Mouse (Mus musculus): ENCODE measurements at regions not wholly inside any gene's neighbourhood (a gene's known extent, or its start where the extent isn't known, plus 50 kb on each side); places are given as distances from the start of the nearest gene placed in this dataset.

- DNase-seq (ENCODE audit: low spot score in 2 of 2): no peak
These were observed 134.3 kb upstream of the Lpp start for GRCm38 (mm10) chr16:24258991-24259390.

DNA sequence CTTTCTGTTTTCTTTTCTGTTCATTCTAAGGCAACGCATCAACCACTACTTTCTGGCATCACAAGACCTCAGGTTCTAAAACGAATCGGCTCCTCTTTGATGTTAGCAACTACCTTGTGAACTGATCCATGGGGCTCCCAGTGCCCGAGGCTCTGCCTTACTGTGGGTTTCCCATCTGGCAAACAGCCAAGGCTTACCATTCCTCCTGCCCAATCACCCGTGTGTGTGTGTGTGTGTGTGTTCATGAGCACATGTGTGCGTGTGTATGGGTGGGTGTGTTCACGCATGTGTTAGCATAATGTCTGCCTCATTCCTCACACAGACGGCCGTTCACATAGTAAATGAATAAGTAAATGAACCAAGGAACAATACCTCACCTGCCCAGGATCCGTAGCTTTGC, 138.3 kb upstream of the Lpp start:
- DNase-seq (ENCODE audit: low spot score in 2 of 2): no peak

GRCm38 (mm10) chr16:24254590-24254989, 138.7 kb upstream of the Lpp start:
- no peak for DNase-seq (ENCODE audit: low spot score in 2 of 2)

DNA sequence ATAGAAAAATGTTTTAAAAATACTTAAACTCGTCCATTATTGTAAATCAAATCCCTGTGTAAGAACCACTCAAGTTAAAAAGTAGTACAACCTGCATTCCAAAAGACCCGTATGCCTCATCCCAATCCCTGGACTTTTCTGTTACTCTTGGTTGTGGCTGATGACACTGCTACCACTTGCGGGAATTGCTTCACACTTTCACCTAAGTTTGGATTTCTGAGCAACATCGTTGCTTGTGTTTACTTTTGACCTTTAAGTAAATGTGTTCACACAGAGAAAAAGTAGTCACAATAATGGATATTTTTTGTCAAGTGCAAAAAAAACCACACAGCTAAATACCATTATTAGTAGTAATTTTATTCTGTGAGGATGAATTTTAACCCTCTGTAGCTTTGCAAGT, 139.2 kb upstream of the Lpp start:
- DNase-seq (ENCODE audit: low spot score in 2 of 2): no peak

DNA sequence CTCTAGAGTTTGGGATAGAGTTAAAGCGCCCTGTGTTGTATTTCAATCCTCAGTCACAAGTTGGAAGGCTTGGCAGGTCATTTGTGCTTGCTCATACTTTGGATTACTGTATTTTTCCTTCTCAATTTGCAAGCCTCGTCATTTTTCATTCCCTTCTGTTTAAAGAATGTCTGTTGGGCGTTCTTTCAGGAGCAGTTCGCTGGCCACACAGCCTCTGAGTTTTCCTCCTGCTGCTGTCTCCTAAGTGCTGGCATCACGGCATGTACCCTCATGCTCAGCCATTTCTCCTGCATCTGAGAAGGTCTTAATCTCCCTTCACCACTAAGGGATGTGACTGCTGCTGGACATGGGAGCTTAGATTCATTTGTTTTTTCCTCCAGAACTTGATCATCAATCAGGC, 146.0 kb upstream of the Lpp start:
- DNase-seq (ENCODE audit: low spot score in 2 of 2): no peak

GRCm38 (mm10) chr16:24238075-24238555, 155.2 kb upstream of the Lpp start:
- DNase-seq (ENCODE audit: low spot score in 2 of 2): no peak

DNA sequence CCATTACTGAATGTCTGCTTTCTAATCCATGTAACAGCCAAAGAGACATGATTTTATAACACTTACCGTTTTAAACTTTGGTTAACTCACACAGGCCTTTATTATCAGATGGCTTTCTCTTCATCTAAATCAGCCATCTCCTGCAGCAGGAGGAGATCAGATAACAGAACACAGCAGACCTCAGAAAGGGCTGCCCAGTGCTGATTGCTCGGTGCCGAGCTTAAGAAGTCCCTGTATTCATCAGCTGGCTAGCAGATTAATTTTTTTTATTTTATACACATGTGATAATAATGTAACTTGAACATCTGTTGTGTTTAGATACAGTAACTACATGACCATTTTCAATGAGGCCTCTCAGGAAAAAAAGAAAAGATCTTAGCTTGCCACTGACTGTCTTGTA, 155.9 kb upstream of the Lpp start:
- DNase-seq (ENCODE audit: low spot score in 2 of 2): no peak

DNA sequence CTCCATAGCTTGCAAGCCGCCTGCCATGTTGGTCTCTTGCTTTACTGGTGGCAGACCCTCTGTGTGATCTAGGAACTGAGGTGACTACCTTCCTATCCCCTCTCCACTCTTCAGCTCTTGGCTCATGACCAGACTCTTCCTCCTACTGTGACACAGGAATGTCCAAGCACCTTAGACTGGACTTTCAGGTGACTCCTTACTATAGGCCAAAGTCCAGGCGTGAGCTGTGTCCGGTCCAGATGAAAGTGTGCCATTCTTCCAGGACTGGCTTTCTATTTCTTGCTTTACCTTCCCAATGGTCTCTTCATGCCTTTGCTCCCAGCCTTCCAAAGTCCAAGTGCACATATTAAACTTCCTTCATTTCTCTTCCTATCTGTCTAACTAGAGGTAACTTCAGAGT, 156.3 kb upstream of the Lpp start:
- no peak for DNase-seq (ENCODE audit: low spot score in 2 of 2)

GRCm38 (mm10) chr16:24236511-24236910, 156.8 kb upstream of the Lpp start:
- DNase-seq (ENCODE audit: low spot score in 2 of 2): no peak

- no peak for DNase-seq (ENCODE audit: low spot score in 2 of 2)
These were observed 158.5 kb upstream of the Lpp start for GRCm38 (mm10) chr16:24234795-24235194.

GRCm38 (mm10) chr16:24232001-24232530, 161.2 kb upstream of the Lpp start:
- no peak for DNase-seq (ENCODE audit: low spot score in 2 of 2)

DNA sequence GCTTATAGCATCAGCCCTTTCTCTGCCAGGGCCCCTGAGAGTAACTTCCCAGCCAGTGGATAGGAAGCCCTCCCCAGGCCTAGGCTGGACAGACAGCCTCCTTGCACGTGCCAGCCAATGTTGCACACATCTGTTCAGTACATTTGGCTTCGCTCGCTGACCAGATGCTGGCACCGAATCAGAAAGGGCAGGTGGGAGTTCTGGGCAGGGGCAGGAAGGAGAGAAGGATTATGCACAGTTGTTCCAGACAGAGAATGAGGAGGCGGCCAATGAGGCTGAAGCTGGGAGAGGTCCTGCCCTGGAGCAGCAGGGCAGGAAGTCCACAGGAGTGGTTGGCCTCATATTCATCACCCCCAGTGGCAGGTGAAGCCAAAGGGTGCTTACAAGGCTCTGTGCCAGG, 161.8 kb upstream of the Lpp start:
- DNase-seq (ENCODE audit: low spot score in 2 of 2): no peak

GRCm38 (mm10) chr16:24229002-24229607, 164.2 kb upstream of the Lpp start:
- no peak for DNase-seq (ENCODE audit: low spot score in 2 of 2)

GRCm38 (mm10) chr16:24225897-24226296, 167.4 kb upstream of the Lpp start:
- no peak for DNase-seq (ENCODE audit: low spot score in 2 of 2)

- no peak for DNase-seq (ENCODE audit: low spot score in 2 of 2)
These were observed 168.2 kb upstream of the Lpp start for GRCm38 (mm10) chr16:24225090-24225489.

DNA sequence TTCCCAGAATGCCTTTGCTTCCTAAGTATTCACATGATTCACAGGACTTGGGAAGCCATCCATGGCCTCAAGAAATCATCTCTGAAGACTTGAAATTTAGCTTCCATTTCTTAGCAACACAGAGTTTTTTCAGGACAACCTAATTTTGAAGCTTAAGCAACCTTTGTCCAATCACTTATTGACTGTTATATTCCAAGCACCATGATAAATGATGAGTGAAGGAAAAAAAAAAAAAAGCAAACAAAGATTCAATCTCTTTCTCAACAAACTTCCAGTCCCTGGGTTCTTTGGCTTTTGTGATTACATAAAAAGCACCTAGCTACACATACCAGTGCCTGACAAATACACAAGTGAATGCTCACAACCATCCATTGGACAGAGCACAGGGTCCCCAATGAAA, 169.4 kb upstream of the Lpp start:
- no peak for DNase-seq (ENCODE audit: low spot score in 2 of 2)

- no peak for DNase-seq (ENCODE audit: low spot score in 2 of 2)
These were observed 169.8 kb upstream of the Lpp start for GRCm38 (mm10) chr16:24223527-24223880.

DNA sequence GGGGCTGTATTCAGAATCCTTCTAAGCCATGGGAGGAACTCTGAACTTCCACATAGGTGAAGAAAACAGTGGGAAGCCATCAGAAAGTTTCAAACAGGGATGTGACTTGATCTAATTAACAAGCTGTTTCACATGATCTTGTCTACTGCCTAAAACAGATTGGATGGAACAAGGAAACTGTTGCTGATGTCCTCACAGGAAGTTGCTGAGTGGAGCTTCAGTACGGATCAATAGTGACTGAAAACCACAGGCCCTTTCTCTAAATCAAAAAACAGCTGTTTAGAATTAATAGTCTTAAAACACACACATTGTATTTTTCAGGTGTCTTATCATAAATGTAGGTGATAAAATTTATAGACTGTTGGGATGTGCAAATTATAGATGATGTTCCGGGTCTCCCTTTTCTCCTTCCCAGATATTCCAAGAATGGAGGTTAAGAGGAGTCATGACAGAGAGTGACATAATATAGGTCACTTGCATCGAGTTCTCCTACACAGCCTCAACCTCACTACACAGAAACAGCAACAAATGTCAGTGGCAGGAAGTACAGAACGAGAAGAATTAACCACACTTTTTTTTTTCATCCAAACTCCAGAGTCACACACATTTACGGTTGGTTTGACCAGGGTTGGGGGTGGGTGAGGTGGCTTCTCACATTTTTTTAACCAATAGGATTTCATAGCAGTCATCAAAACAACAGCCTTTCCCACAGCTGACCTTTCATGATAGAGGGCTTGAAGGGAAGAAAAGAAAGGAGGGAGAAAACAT, 170.4 kb upstream of the Lpp start:
- no peak for DNase-seq (ENCODE audit: low spot score in 2 of 2)

GRCm38 (mm10) chr16:24221992-24222391, 171.3 kb upstream of the Lpp start:
- no peak for DNase-seq (ENCODE audit: low spot score in 2 of 2)

DNA sequence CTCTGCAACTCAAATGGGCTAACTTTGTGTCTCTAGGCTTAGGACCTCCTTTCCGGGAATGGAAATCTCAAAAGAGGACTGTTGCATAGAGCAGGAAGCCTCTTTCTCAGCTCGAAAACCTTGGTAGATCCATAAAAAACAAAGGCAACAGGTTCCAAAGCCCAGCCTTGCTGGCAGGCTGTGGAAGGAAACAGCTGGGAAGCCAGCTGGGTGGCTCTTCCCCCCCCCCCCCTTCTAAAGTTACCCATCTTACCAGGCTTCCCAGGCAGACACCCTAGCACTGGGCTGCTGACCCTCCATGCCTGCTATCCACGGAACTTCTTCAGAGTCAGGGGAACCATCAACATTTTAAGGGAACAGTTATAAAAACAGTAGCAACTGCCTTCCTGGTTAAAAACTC, 172.7 kb upstream of the Lpp start:
- DNase-seq (ENCODE audit: low spot score in 2 of 2): no peak

DNA sequence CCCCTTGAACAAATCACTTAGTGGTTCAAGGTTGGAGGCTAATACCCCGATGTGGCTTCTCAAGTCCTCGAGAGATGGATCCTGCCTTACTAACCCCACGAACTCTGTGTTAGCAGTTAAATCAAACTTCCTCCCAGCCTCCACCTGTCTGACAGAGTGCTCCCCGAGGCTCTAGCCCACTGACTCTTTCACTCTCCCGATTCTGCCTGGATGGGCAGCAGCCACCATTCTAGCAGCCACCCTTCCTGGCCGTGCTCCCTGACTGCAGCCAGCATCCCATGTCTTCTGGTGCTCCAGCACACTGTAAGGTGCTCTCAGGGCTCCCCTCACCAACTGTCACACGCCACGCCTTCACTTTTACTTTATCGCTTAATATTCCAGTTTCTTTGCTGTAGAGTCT, 173.6 kb upstream of the Lpp start:
- DNase-seq (ENCODE audit: low spot score in 2 of 2): no peak

DNA sequence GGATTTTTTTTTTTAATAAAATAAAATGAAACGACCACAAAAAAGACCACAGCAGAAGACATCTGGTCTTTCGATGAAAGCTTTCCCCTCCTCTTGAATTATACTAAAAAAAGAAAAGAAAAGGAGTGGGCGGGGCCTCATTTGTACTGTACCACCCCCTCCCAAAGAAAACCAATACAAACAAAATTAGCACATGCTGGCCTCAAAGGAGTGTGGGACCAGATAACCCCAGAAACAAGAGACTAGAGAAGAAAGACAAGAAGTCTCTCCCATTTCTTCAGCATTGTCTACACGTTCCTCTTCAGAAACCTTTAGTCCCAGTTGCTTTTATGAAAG, 174.5 kb upstream of the Lpp start:
- DNase-seq (ENCODE audit: low spot score in 2 of 2): no peak

GRCm38 (mm10) chr16:24218162-24218849, 175.0 kb upstream of the Lpp start:
- no peak for DNase-seq (ENCODE audit: low spot score in 2 of 2)

Data from urinary bladder, postnatal 4 days (tissue).